Mouse (Mus musculus) liver, adult 2 months (tissue): Measurements from ENCODE around the gene Magt1. TPM values are rescaled to one million over a fixed set of nuclear protein-coding genes. Genes with fewer than 3 reads are reported as not detected.
A peak's percentile ranks its signal among the peaks of the same experiment; 100 is the strongest.
"Not testable (repeated sequence)": the region's sequence is repeated elsewhere in the genome, so short reads cannot be mapped to it uniquely, and the experiment has no call there.

Experiments used
- DNase-seq: peaks from one replicate; pipeline ENCODE4 v3.0.0-alpha.2; 2011; ENCODE audit warnings: low read depth, low spot score; ENCODE audit errors: extremely low read depth
- H3K27ac ChIP-seq: fragments of 200-500 bp; replicated peaks from 2 replicates; pipeline ENCODE4 v1.5.1; 2012; ENCODE audit warnings: low read depth, mild to moderate bottlenecking, control low read depth, inconsistent platforms, low read length; ENCODE audit not compliant: insufficient read depth
- H3K27me3 ChIP-seq: fragments of 200-500 bp; 2 replicates; pipeline ENCODE4 v1.6.1; 2012; ENCODE audit warnings: mild to moderate bottlenecking, moderate library complexity, low read length, inconsistent platforms; ENCODE audit not compliant: control insufficient read depth, insufficient read depth
- H3K36me3 ChIP-seq: fragments of 200-500 bp; 2 replicates; pipeline ENCODE4 v1.6.1; 2012; ENCODE audit warnings: low read length, inconsistent platforms; ENCODE audit not compliant: control insufficient read depth, insufficient read depth
- H3K4me1 ChIP-seq: fragments of 200-500 bp; 2 replicates; pipeline ENCODE4 v1.6.1; 2011; ENCODE audit warnings: low read length; ENCODE audit not compliant: control insufficient read depth, insufficient read depth
- H3K4me3 ChIP-seq: fragments of 200-500 bp; 2 replicates; pipeline ENCODE4 v1.5.1; 2011; ENCODE audit warnings: low read depth, mild to moderate bottlenecking, control low read depth, low read length, moderate library complexity; ENCODE audit not compliant: insufficient read depth
- H3K79me2 ChIP-seq: fragments of 200-500 bp; 2 replicates; pipeline ENCODE4 v1.6.1; 2012; ENCODE audit warnings: inconsistent platforms, mild to moderate bottlenecking, low read length, moderate library complexity; ENCODE audit not compliant: control insufficient read depth, insufficient read depth
- H3K9ac ChIP-seq: fragments of 200-500 bp; 2 replicates; pipeline ENCODE4 v1.6.1; 2012; ENCODE audit warnings: low read depth, mild to moderate bottlenecking, control low read depth, inconsistent platforms, low read length
- CTCF ChIP-seq: fragments of 200-500 bp; IDR thresholded peaks from 2 replicates; pipeline ENCODE4 v1.5.1; 2011; ENCODE audit warnings: low read depth, low read length, control low read depth
- POLR2A ChIP-seq: fragments of 200-500 bp; IDR thresholded peaks from 2 replicates; pipeline ENCODE4 v1.6.1; 2011; ENCODE audit warnings: low read length, control low read depth; ENCODE audit not compliant: insufficient read depth; ENCODE audit errors: extremely low read depth
- WGBS: fragments of 180-500 bp; shearing (Covaris S2); methylation state at CpG from one replicate; pipeline ENCODE4 v1.1.7; 2018; 5-methylcytosine and 5-hydroxymethylcytosine counted together
- polyA plus RNA-seq: library from polyadenylated mRNA; depleted of rRNA; stranded (reverse); fragments of >200 nt; gene quantifications from 2 replicates; pipeline ENCODE4 v1.2.3, GENCODE M21; 2012
- total RNA-seq: library from RNA; depleted of rRNA; stranded (reverse); fragments of >200 nt; gene quantifications from 2 replicates; pipeline ENCODE4 v1.2.3, GENCODE M21; 2014

Gene Magt1
- total and polyA plus RNA-seq, 2 experiments, result 8.9 to 55.3 TPM

DNA sequence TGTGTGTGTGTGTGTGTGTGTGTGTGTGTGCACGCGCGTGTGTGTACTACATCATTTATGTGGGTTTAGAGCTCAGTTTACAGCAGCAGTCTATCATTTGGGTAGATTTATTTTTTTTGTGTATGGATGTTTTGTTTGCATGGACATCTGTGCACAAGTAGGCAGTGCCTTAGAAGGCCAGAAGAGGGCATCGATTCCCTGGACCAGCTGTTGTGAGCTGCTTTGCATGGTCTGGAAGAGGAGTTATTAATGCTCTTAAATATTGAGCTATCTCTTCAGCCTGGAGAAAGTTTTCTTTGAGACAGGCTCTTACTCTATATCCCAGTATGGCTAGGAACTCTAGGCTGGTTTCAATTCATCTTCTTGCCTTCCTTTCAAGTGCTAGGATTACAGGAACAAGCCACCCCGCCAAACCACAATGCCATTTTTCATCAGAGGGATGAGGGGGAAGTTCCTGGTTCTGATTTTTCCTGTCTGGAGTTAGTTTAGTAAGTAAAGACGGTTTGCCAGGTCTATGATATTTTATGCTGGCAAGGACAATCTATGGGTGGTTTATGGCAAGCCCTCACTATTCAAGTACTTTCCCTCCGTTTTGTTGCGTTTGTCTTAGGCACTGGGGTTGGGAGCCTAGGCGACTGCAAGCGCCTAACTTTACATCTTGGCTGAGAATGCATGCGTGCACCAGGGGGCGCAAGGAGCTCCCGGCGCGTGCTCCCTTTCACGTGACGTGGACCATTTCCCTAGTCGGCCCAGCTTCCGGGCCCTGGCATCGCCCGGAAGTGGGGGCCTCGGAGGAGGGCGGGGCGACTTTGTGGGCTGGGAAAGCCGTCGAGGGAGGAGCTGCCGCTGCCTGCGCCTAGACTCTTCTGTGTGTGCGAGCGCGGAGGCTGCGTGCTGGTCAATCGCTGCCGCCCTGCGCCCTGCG, 15.0 kb upstream of the Magt1 start, which contains the start of gene Atp7a:
Atp7a (plus strand) TSS at position 859 of the 925 bp plus-strand sequence.
- TF ChIP-seq POLR2A, result peak; percentile 85
- TF ChIP-seq CTCF, result peak; percentile 80
- DNase-seq, result peak; percentile 73
- Histone ChIP-seq H3K27me3 (no peaks in the 10 kb centered on the region), H3K79me2 (peaks cover 1% of the 10 kb centered on the region; the same call in 1 of the 2 replicates), H3K9ac (peak within 1 kb of the TSS; percentile 93), H3K4me3 (peak within 1 kb of the TSS; percentile 86), H3K27ac (peak within 1 kb of the TSS; percentile 91), H3K4me1 (peaks cover 4% of the 10 kb centered on the region; the same call in 1 of the 2 replicates), H3K36me3 (peaks cover 3% of the 10 kb centered on the region)
- under 1% methylated on average over 36 of the region's 36 CpGs for WGBS

GRCm38 (mm10) chrX:106017516-106017915, 5.8 kb upstream of the Magt1 start:
- H3K4me3 ChIP-seq, result no peak overlapping the region
- H3K9ac ChIP-seq, result no peak overlapping the region
- WGBS, result 85% methylated on average over 4 of the region's 4 CpGs
- DNase-seq, result no peak
- peaks cover 2% of the 10 kb centered on the region; the same call in 1 of the 2 replicates for H3K4me1 ChIP-seq
- H3K79me2 ChIP-seq, result peaks cover 4% of the 10 kb centered on the region; the same call in 1 of the 2 replicates
- H3K27me3 ChIP-seq, result no peaks in the 10 kb centered on the region
- TF ChIP-seq CTCF (no peak), POLR2A (no peak)
- H3K36me3 ChIP-seq, result peaks cover 21% of the 10 kb centered on the region
- no peak overlapping the region for H3K27ac ChIP-seq

DNA sequence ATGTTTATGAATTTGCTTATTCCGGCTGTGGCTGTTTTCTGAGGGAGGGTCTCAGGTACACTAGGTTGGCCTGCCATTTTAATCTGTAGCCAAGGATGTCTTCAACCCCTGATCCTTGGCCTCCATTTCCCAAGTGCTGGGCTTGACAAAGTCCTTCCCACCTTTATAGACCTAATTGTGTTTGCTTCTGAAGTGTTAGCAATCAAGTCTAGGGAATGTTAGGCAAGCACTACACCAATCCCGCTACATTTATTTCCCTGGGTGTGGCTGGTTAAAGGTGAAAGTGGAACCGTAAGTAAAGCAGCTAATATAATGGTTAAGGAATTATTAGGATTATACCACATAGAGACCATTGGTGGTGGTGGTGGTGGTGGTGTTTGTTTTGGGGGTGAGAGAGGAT, 5.4 kb upstream of the Magt1 start:
- no peak overlapping the region; the same call in 1 of the 2 replicates for H3K27ac ChIP-seq
- 20% methylated on average over 3 of the region's 3 CpGs for WGBS
- peak overlapping the region; percentile 17; the same call in 1 of the 2 replicates for H3K9ac ChIP-seq

DNA sequence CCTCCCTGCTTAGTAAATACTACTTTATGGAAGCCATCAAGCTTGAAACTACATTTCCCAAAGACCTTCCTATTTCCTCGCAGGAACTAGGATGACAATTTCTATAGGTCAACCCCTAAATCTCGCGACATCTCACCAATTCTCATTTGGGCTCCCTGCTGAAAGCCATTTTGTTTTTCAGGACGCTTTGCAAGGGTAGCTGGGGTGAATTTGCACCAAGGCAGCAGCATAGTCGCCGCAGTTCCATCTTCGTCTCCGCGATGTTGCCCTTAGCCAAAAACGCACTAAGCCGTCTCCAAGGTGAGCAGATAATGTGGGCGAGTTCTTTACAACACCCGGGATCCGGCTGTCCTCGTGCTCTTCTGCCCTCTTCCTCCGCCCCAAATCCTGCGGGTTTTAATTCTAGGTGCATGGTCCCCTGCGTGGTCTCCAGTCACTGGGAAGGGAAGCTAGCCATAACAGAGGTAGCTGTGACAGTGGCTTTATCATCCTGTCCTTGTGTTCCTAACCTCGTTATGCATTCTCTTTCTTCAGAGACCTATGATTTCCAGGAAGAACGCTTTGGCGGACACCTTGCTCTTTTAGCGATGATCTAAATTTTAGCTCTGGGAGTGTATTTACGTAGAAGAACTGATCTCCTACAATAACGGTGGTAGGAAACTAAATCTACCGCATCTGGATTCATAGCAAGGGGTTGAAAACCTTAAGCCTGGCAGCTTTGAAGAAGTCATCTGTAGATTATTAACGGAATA, 4.0 kb upstream of the Magt1 start, which contains the start of gene Cox7b:
Cox7b (plus strand) TSS at position 130 of the 752 bp plus-strand sequence.
- peak within 1 kb of the TSS; percentile 98 for H3K9ac ChIP-seq
- H3K79me2 ChIP-seq, result peaks cover 4% of the 10 kb centered on the region; the same call in 1 of the 2 replicates
- peaks cover 13% of the 10 kb centered on the region for H3K36me3 ChIP-seq
- peaks cover 2% of the 10 kb centered on the region; the same call in 1 of the 2 replicates for H3K4me1 ChIP-seq
- DNase-seq, result peak; percentile 86
- 2% methylated on average over 26 of the region's 26 CpGs for WGBS
- no peaks in the 10 kb centered on the region for H3K27me3 ChIP-seq
- peak within 1 kb of the TSS; percentile 99 for H3K27ac ChIP-seq
- no peak for TF ChIP-seq CTCF
- TF ChIP-seq POLR2A, result 0 out of 2 replicates have a peak, but pooled peaks have one; percentile 37
- H3K4me3 ChIP-seq, result peak within 1 kb of the TSS; percentile 94

More for the DNA sequence above, 5.4 kb upstream of the Magt1 start:
- Histone ChIP-seq H3K36me3 (peaks cover 21% of the 10 kb centered on the region), H3K27me3 (no peaks in the 10 kb centered on the region), H3K79me2 (peaks cover 4% of the 10 kb centered on the region; the same call in 1 of the 2 replicates), H3K4me1 (peaks cover 2% of the 10 kb centered on the region; the same call in 1 of the 2 replicates), H3K4me3 (no peak overlapping the region)
- TF ChIP-seq POLR2A, result no peak
- no peak for TF ChIP-seq CTCF
- no peak for DNase-seq

DNA sequence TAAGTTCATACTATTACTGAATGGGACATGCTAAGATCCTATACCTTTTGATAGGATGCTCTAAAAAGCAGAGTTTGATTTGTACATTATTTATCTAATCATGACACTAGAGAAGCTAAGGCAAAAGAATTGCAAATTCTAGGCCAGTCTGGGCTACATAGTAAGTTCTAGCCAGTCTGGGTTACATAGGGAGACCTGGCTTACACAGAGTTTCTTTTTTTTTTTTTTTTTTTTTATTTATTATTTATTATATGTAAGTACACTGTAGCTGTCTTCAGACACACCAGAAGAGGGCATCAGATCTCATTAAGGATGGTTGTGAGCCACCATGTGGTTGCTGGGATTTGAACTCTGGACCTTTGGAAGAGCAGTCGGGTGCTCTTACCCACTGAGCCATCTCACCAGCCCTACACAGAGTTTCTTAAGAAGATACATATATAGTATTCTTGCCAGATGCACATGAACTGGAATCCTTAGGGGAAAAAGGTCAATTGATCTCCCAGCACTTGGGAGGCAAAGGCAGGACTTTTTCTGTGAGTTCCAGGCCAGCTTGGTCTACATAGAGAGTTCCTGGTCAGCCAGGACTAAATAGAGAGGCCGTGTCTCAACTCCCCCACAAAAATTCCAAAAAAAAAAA, 3.2 kb upstream of the Magt1 start:
- WGBS, result 45% methylated on average over 2 of the region's 2 CpGs
- H3K4me3 ChIP-seq, result 0 out of 2 replicates have a peak overlapping the region, but pooled peaks have one; percentile 7
- not testable (repeated sequence) for H3K4me1 ChIP-seq, DNase-seq, H3K36me3 ChIP-seq, H3K27me3 ChIP-seq, H3K9ac ChIP-seq, H3K79me2 ChIP-seq
- H3K27ac ChIP-seq, result peak overlapping the region; percentile 52
